Mouse (Mus musculus): ENCODE measurements at regions not wholly inside any gene's neighbourhood (a gene's known extent, or its start where the extent isn't known, plus 50 kb on each side); places are given as distances from the start of the nearest gene placed in this dataset.
"Not testable (repeated sequence)": the region's sequence is repeated elsewhere in the genome, so short reads cannot be mapped to it uniquely, and the experiment has no call there.

GRCm38 (mm10) chr16:29742497-29743230, 163.5 kb downstream of the Opa1 start:
- intact Hi-C loops (cut with DNase I), result no loop called here
- DNase-seq, result no peak

GRCm38 (mm10) chr16:29745486-29745885, 166.4 kb downstream of the Opa1 start:
- DNase-seq, result peak; percentile 71
- intact Hi-C loops (cut with DNase I), result no loop called here

GRCm38 (mm10) chr16:29746245-29746644, 167.1 kb downstream of the Opa1 start:
- intact Hi-C loops (cut with DNase I), result no loop called here
- DNase-seq, result no peak

- DNase-seq, result no peak
- intact Hi-C loops (cut with DNase I), result no loop called here
Observed at GRCm38 (mm10) chr16:29749167-29749566, 170.0 kb downstream of the Opa1 start.

GRCm38 (mm10) chr16:29754579-29755199, 175.6 kb downstream of the Opa1 start:
- DNase-seq, result peak; percentile 23
- intact Hi-C loops (cut with DNase I), result no loop called here

- DNase-seq, result no peak
- intact Hi-C loops (cut with DNase I), result no loop called here
Observed at GRCm38 (mm10) chr16:29758246-29758645, 179.1 kb downstream of the Opa1 start.

- DNase-seq, result no peak
Observed at GRCm38 (mm10) chr16:29759416-29759815, 180.3 kb downstream of the Opa1 start.

GRCm38 (mm10) chr16:29760627-29761026, 181.5 kb downstream of the Opa1 start:
- DNase-seq, result no peak
- intact Hi-C loops (cut with DNase I), result no loop called here

More at GRCm38 (mm10) chr16:29759416-29759815, 180.3 kb downstream of the Opa1 start:
- intact Hi-C loops (cut with DNase I), result no loop called here

- intact Hi-C loops (cut with DNase I), result no loop called here
- peak; percentile 32 for DNase-seq
Observed at GRCm38 (mm10) chr16:29761779-29762277, 182.7 kb downstream of the Opa1 start.

GRCm38 (mm10) chr16:29764376-29764775, 185.2 kb downstream of the Opa1 start:
- no peak for DNase-seq
- intact Hi-C loops (cut with DNase I), result no loop called here

- intact Hi-C loops (cut with DNase I), result not testable (repeated sequence)
Observed at GRCm38 (mm10) chr16:29765801-29766200, 186.7 kb downstream of the Opa1 start.

GRCm38 (mm10) chr16:29771320-29771719, 192.2 kb downstream of the Opa1 start:
- intact Hi-C loops (cut with DNase I), result no loop called here
- no peak for DNase-seq

More at GRCm38 (mm10) chr16:29765801-29766200, 186.7 kb downstream of the Opa1 start:
- DNase-seq, result not testable (repeated sequence)

GRCm38 (mm10) chr16:29771728-29772608, 192.8 kb downstream of the Opa1 start:
- peak; percentile 45 for DNase-seq
- intact Hi-C loops (cut with DNase I), result no loop called here

- intact Hi-C loops (cut with DNase I), result no loop called here
- no peak for DNase-seq
Observed at GRCm38 (mm10) chr16:29772609-29772988, 193.5 kb downstream of the Opa1 start.

- intact Hi-C loops (cut with DNase I), result no loop called here
- DNase-seq, result peak; percentile 41
Observed at GRCm38 (mm10) chr16:29773056-29773455, 193.9 kb downstream of the Opa1 start.

- intact Hi-C loops (cut with DNase I), result no loop called here
- no peak for DNase-seq
Observed at GRCm38 (mm10) chr16:29774949-29775348, 195.8 kb downstream of the Opa1 start.

- intact Hi-C loops (cut with DNase I), result no loop called here
Observed at GRCm38 (mm10) chr16:29775879-29776278, 196.7 kb downstream of the Opa1 start.

GRCm38 (mm10) chr16:29782441-29782840, 203.3 kb downstream of the Opa1 start:
- DNase-seq, result no peak
- intact Hi-C loops (cut with DNase I), result no loop called here

More at GRCm38 (mm10) chr16:29775879-29776278, 196.7 kb downstream of the Opa1 start:
- no peak for DNase-seq

GRCm38 (mm10) chr16:29785114-29785513, 206.0 kb downstream of the Opa1 start:
- intact Hi-C loops (cut with DNase I), result no loop called here
- no peak for DNase-seq

GRCm38 (mm10) chr16:29786540-29786939, 207.4 kb downstream of the Opa1 start:
- intact Hi-C loops (cut with DNase I), result no loop called here
- DNase-seq, result no peak

Data from left cerebral cortex, postnatal 4 days (tissue).